Mouse (Mus musculus) liver, adult 2 months (tissue): ENCODE results near the gene Desi2.
"Not testable (repeated sequence)": the region's sequence is repeated elsewhere in the genome, so short reads cannot be mapped to it uniquely, and the experiment has no call there.

Source experiments
- CTCF ChIP-seq: fragments of 200-500 bp; IDR thresholded peaks from 2 replicates; pipeline ENCODE4 v1.5.1; 2011; ENCODE audit warnings: low read depth, low read length, control low read depth
- POLR2A ChIP-seq: fragments of 200-500 bp; IDR thresholded peaks from 2 replicates; pipeline ENCODE4 v1.6.1; 2011; ENCODE audit warnings: low read length, control low read depth; ENCODE audit not compliant: insufficient read depth; ENCODE audit errors: extremely low read depth

DNA sequence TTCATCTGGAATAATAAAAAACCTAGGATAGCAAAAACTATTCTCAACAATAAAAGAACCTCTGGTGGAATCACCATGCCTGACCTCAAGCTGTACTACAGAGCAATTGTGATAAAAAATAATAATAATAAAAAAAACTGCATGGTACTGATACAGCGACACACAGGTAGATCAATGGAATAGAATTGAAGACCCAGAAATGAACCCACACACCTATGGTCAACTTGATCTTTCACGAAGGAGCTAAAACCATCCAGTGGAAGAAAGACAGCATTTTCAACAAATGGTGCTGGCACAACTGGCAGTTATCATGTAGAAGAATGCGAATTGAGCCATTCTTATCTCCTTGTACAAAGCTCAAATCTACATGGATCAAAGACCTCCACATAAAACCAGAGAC lies 78.2 kb downstream of the Desi2 start:
- TF ChIP-seq CTCF, POLR2A: not testable (repeated sequence)
